Mouse (Mus musculus): ENCODE results near the gene Atg16l2.

- TF ChIP-seq EP300 (IDR thresholded peaks at IDR 0.05; ENCODE audit: low read depth), result no peak
- TF ChIP-seq CTCF (IDR thresholded peaks at IDR 0.05; ENCODE audit: low read depth), result peak; percentile 59
Observed at GRCm38 (mm10) chr7:101231458-101231857, 70.6 kb downstream of the Atg16l2 start.

All from liver, postnatal 0 days (tissue).